Mouse (Mus musculus): Measurements from ENCODE around the gene Nedd4.
A peak's percentile ranks its signal among the peaks of the same experiment; 100 is the strongest.

DNA sequence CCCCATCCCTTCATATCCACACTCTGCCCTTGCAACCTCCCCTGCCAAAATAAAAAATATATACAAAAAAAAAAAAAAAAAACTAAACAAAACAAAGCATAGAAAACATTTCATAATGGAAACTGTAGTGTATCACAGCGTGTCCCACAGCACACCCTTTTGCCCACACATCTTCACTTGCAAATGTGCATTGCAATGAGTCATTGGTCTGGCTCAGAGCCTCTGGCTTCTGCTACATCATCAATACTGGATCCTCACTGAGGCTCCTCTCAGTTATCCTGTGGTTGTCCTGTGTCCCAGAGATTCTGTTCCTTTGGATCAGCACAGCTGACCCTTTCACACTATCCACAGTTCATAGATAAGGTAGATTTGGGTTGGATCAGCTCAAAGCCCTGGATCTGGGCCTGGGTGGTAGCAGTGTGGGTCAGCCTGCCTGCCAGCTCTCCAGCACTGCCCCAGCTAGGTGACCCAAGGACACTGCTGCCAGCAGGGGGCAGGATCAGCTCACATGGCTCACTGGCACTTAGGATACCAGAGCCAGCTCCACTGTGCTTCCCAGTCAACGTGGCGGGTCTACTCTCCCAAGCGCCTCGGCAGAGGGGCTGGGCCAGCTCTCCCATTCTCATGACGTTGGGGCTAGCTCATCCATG lies 7.4 kb upstream of the Nedd4 start:
- TF ChIP-seq CTCF (IDR thresholded peaks at IDR 0.05; ENCODE audit: low read depth, low read length) (peak; percentile 51), POLR2A (IDR thresholded peaks at IDR 0.05; ENCODE audit: borderline replicate concordance, low read depth, low read length) (no peak)

Data from bone marrow macrophage, adult 2 months (primary cell).